In genomic region chr9:69339199-69339598, GRCm38 (mm10) we compare ENCODE assay signal across 19 mouse cellular contexts. TPM values are rescaled to one million over a fixed set of nuclear protein-coding genes. Genes with fewer than 3 reads are reported as not detected.
DNase-seq lines count a peak whose midpoint lies in the region; ATAC-seq and TF ChIP-seq lines count a peak whose summit lies in the region.
"Had no signal": no experiment of that assay in that cellular context is flagged by ENCODE, and none has a peak within 500 bp of the region (broad histone marks: within the 10 kb centered on the region; RNA-seq: fewer than 3 reads in every experiment).

No protein-coding gene starts in this region.

- ATAC-seq in lung, embryonic 14.5 days (ENCODE audit: insufficient read depth): no peak
- no peak for ATAC-seq in midbrain, embryonic 14.5 days (ENCODE audit: low FRiP score, low TSS enrichment)
- ATAC-seq: intestine, embryonic 15.5 days; midbrain, embryonic 16.5 days had no signal

- peak; percentile 59 for DNase-seq in heart, embryonic 10.5 days (ENCODE audit: low spot score)
- DNase-seq in heart, adult 2 months: no peak
- DNase-seq in lung, embryonic 14.5 days: peak; percentile 12
- no peak for DNase-seq in lung, adult 2 months
- DNase-seq in adrenal gland, postnatal 14 days: peak; percentile 39
- peak; percentile 49 to 71 for DNase-seq in kidney, postnatal 25 days
- no peak for DNase-seq in midbrain, embryonic 14.5 days
- DNase-seq in layer of hippocampus, adult 2 months (ENCODE audit: low spot score in 2 of 2): no peak
- DNase-seq: cerebellum, postnatal 25 days; heart, postnatal 10 days; thymus, postnatal 14 days had no signal

- H3K9ac ChIP-seq in heart, adult 2 months (ENCODE audit: low read depth, low read length): no peak overlapping the region
- no peak overlapping the region for H3K9ac ChIP-seq in lung, embryonic 14.5 days
- H3K9ac ChIP-seq in midbrain, embryonic 14.5 days (replicated peaks; ENCODE audit: low read length): no peak overlapping the region
- H3K9ac ChIP-seq: embryonic facial prominence, embryonic 13.5 days; forebrain, embryonic 12.5 days; hindbrain, embryonic 13.5 days; intestine, embryonic 15.5 days; liver, embryonic 14.5 days had no signal

- intact Hi-C loops in heart, adult 2 months (cut with DNase I): no loop called here

- H3K4me1 ChIP-seq in heart, embryonic 10.5 days: 0 out of 2 replicates have a peak, but pooled peaks cover 3% of the 10 kb centered on the region
- peaks cover 3% of the 10 kb centered on the region for H3K4me1 ChIP-seq in heart, adult 2 months (ENCODE audit: control insufficient read depth, insufficient read depth, low read length)
- H3K4me1 ChIP-seq in lung, embryonic 14.5 days (ENCODE audit: insufficient read depth): no peaks in the 10 kb centered on the region; the same call in 1 of the 2 replicates
- no peaks in the 10 kb centered on the region for H3K4me1 ChIP-seq in lung, adult 2 months (ENCODE audit: control insufficient read depth, insufficient read depth, low read length)
- H3K4me1 ChIP-seq in midbrain, embryonic 14.5 days (ENCODE audit: control insufficient read depth, insufficient read depth, low read length): no peaks in the 10 kb centered on the region
- H3K4me1 ChIP-seq: intestine, embryonic 15.5 days had no signal

- 89% methylated on average over 7 of the region's 7 CpGs for WGBS in heart, embryonic 10.5 days
- 85% methylated on average over 7 of the region's 7 CpGs for WGBS in heart, adult 2 months
- 68% methylated on average over 7 of the region's 7 CpGs for WGBS in lung, embryonic 14.5 days
- WGBS in lung, adult 2 months: 58% methylated on average over 7 of the region's 7 CpGs
- 93% methylated on average over 7 of the region's 7 CpGs for WGBS in midbrain, embryonic 14.5 days

- no peak overlapping the region for H3K27ac ChIP-seq in heart, embryonic 10.5 days
- no peak overlapping the region for H3K27ac ChIP-seq in heart, adult 2 months
- H3K27ac ChIP-seq in lung, embryonic 14.5 days (ENCODE audit: low read depth): no peak overlapping the region
- H3K27ac ChIP-seq in midbrain, embryonic 14.5 days (replicated peaks; ENCODE audit: low read depth, low read length): no peak overlapping the region
- H3K27ac ChIP-seq in layer of hippocampus, adult 2 months: no peak overlapping the region
- H3K27ac ChIP-seq: embryonic facial prominence, embryonic 13.5 days; forebrain, embryonic 12.5 days; hindbrain, embryonic 13.5 days; intestine, embryonic 15.5 days; liver, embryonic 14.5 days; stomach, postnatal 0 days had no signal

- no peak for TF ChIP-seq EP300 in heart, adult 2 months (IDR thresholded peaks at IDR 0.05; ENCODE audit: insufficient read depth, low read depth, low read length)

- no peaks in the 10 kb centered on the region for H3K9me3 ChIP-seq in heart, embryonic 10.5 days
- no peaks in the 10 kb centered on the region for H3K9me3 ChIP-seq in lung, embryonic 14.5 days (ENCODE audit: low read depth, low read length)
- no peaks in the 10 kb centered on the region for H3K9me3 ChIP-seq in midbrain, embryonic 14.5 days (ENCODE audit: control insufficient read depth, low read length)
- H3K9me3 ChIP-seq: embryonic facial prominence, embryonic 13.5 days; forebrain, embryonic 12.5 days; G1E; hindbrain, embryonic 13.5 days; intestine, embryonic 15.5 days had no signal

- no peak overlapping the region for H3K4me3 ChIP-seq in heart, embryonic 10.5 days
- no peak overlapping the region for H3K4me3 ChIP-seq in heart, adult 2 months
- H3K4me3 ChIP-seq in lung, embryonic 14.5 days (ENCODE audit: low read depth, low read length): no peak overlapping the region
- no peak overlapping the region for H3K4me3 ChIP-seq in lung, adult 2 months (replicated peaks; ENCODE audit: extremely low read depth, low read depth, low read length)
- no peak overlapping the region for H3K4me3 ChIP-seq in midbrain, embryonic 14.5 days (replicated peaks; ENCODE audit: low read depth, low read length)
- H3K4me3 ChIP-seq in layer of hippocampus, adult 2 months: no peak overlapping the region
- H3K4me3 ChIP-seq: embryonic facial prominence, embryonic 13.5 days; forebrain, embryonic 12.5 days; hindbrain, embryonic 13.5 days; intestine, embryonic 15.5 days had no signal

- no peak for TF ChIP-seq POLR2A in heart, adult 2 months (IDR thresholded peaks at IDR 0.05; ENCODE audit: insufficient read depth, low read depth, low read length)
- TF ChIP-seq POLR2A in lung, adult 2 months (IDR thresholded peaks at IDR 0.05; ENCODE audit: borderline replicate concordance, extremely low read depth, low read depth, low read length): no peak

- no peak for TF ChIP-seq CTCF in heart, adult 2 months (IDR thresholded peaks at IDR 0.05)
- TF ChIP-seq CTCF in lung, embryonic 14.5 days (IDR thresholded peaks at IDR 0.05; ENCODE audit: low read depth): no peak
- TF ChIP-seq CTCF in lung, adult 2 months (IDR thresholded peaks at IDR 0.05; ENCODE audit: insufficient read depth, low read length): no peak
- TF ChIP-seq CTCF in layer of hippocampus, adult 2 months (conservative IDR thresholded peaks at IDR 0.05): no peak

- peaks cover 3% of the 10 kb centered on the region; the same call in 1 of the 2 replicates for H3K79me2 ChIP-seq in heart, adult 2 months (replicated peaks; ENCODE audit: control insufficient read depth, insufficient read depth, low read length)

- no peak overlapping the region for H3K4me2 ChIP-seq in lung, embryonic 14.5 days
- no peak overlapping the region for H3K4me2 ChIP-seq in midbrain, embryonic 14.5 days (ENCODE audit: low read length)
- H3K4me2 ChIP-seq: embryonic facial prominence, embryonic 13.5 days; forebrain, embryonic 12.5 days; hindbrain, embryonic 13.5 days; intestine, embryonic 15.5 days had no signal

- H3K36me3 ChIP-seq in heart, embryonic 10.5 days: no peaks in the 10 kb centered on the region
- no peaks in the 10 kb centered on the region for H3K36me3 ChIP-seq in heart, adult 2 months (ENCODE audit: control insufficient read depth, insufficient read depth, low read length)
- no peaks in the 10 kb centered on the region for H3K36me3 ChIP-seq in lung, embryonic 14.5 days (ENCODE audit: insufficient read depth)
- no peaks in the 10 kb centered on the region for H3K36me3 ChIP-seq in midbrain, embryonic 14.5 days (ENCODE audit: control insufficient read depth, insufficient read depth, low read length)
- H3K36me3 ChIP-seq: embryonic facial prominence, embryonic 13.5 days; forebrain, embryonic 12.5 days; G1E; hindbrain, embryonic 13.5 days; intestine, embryonic 15.5 days had no signal

- no peaks in the 10 kb centered on the region for H3K27me3 ChIP-seq in heart, embryonic 10.5 days (ENCODE audit: insufficient read depth, poor library complexity, severe bottlenecking)
- H3K27me3 ChIP-seq in heart, adult 2 months (ENCODE audit: control insufficient read depth, insufficient read depth, low read length): no peaks in the 10 kb centered on the region
- no peaks in the 10 kb centered on the region for H3K27me3 ChIP-seq in lung, embryonic 14.5 days (ENCODE audit: insufficient read depth, low read length)
- H3K27me3 ChIP-seq in midbrain, embryonic 14.5 days (ENCODE audit: control insufficient read depth, insufficient read depth, low read length): no peaks in the 10 kb centered on the region
- H3K27me3 ChIP-seq: embryonic facial prominence, embryonic 13.5 days; forebrain, embryonic 12.5 days; hindbrain, embryonic 13.5 days; intestine, embryonic 15.5 days had no signal

RNA-seq across cellular contexts. Expression of gene Ice2, which starts 58.5 kb away (rescaled TPM):
- 13.0 and 17.0 TPM in 2 replicates for polyA plus RNA-seq in heart, embryonic 10.5 days (2016; fragmentation: Nextera tagmentation; extraction: Ambion mirVana)
- total RNA-seq in heart, adult 2 months (2021): 1 to 10 TPM; 4.9 to 9.1 TPM
- polyA plus RNA-seq in heart, adult 2 months (2012; rRNA removed): 1.9 and 3.9 TPM in 2 replicates
- polyA plus RNA-seq in lung, embryonic 14.5 days (2014; fragmentation: Nextera tagmentation; extraction: Ambion mirVana): 24.0 and 25.0 TPM in 2 replicates
- 1.8 and 2.9 TPM in 2 replicates for polyA plus RNA-seq in lung, adult 2 months (2012; rRNA removed)
- 14.3 and 16.3 TPM in 2 replicates for total RNA-seq in adrenal gland, postnatal 14 days (2021)
- polyA plus RNA-seq in midbrain, embryonic 14.5 days (2014; fragmentation: Nextera tagmentation; extraction: Ambion mirVana): 10.4 and 12.8 TPM in 2 replicates
- total RNA-seq in layer of hippocampus, adult 2 months (2021): 10 to 100 TPM; 12.1 to 12.3 TPM

Comparison
In these comparisons a context has a peak if more than half of its experiments do, and no peak if none do; other contexts are left out.
1. DNase-seq: peak in heart, embryonic 10.5 days (single experiment), lung, embryonic 14.5 days (single experiment), adrenal gland, postnatal 14 days (single experiment) and kidney, postnatal 25 days (2 of 2); none in heart, adult 2 months (0 of 2), lung, adult 2 months (single experiment), midbrain, embryonic 14.5 days (single experiment) and layer of hippocampus, adult 2 months (0 of 2).